8 mouse cellular contexts compared by ENCODE assay signal in genomic region chr11:116580711-116581375, GRCm38 (mm10). TPM values are rescaled to one million over a fixed set of nuclear protein-coding genes. Genes with fewer than 3 reads are reported as not detected.
A peak's percentile ranks its signal among the peaks of the same experiment; 100 is the strongest.
DNase-seq lines count a peak whose midpoint lies in the region; ATAC-seq and TF ChIP-seq lines count a peak whose summit lies in the region.

No protein-coding gene starts in this region.

- no peaks in the 10 kb centered on the region for H3K36me3 ChIP-seq in kidney, adult 2 months (ENCODE audit: control insufficient read depth, insufficient read depth, low read length)
- H3K36me3 ChIP-seq in liver, embryonic 13.5 days = peaks cover 26% of the 10 kb centered on the region
- H3K36me3 ChIP-seq in myocyte (ENCODE audit: control insufficient read depth, insufficient read depth) = no peaks in the 10 kb centered on the region

- peak; percentile 64 for ATAC-seq in activated CD4-positive, CD25-positive, alpha-beta regulatory T cell, adult 4 months
- peak; percentile 75 for ATAC-seq in liver, embryonic 13.5 days (ENCODE audit: low read depth)

- no peak for TF ChIP-seq CTCF in cortical plate, adult 2 months (IDR thresholded peaks at IDR 0.05; ENCODE audit: extremely low read depth, insufficient read depth, low read length)
- no peak for TF ChIP-seq CTCF in kidney, adult 2 months (conservative IDR thresholded peaks at IDR 0.05; ENCODE audit: insufficient read depth, insufficient read length, low read depth, low read length)

- TF ChIP-seq POLR2A in cortical plate, adult 2 months (IDR thresholded peaks at IDR 0.05; ENCODE audit: extremely low read depth, insufficient read depth, low read length) = no peak
- no peak for TF ChIP-seq POLR2A in kidney, adult 2 months (IDR thresholded peaks at IDR 0.05; ENCODE audit: low read depth, low read length)
- peak; percentile 44 for TF ChIP-seq POLR2A in myocyte (IDR thresholded peaks at IDR 0.05; ENCODE audit: insufficient read length, low read depth)

- H3K9me3 ChIP-seq in liver, embryonic 13.5 days (replicated peaks) = no peaks in the 10 kb centered on the region

- peak overlapping the region; percentile 90 for H3K4me2 ChIP-seq in liver, embryonic 13.5 days
- peak overlapping the region; percentile 98 for H3K4me2 ChIP-seq in myocyte (ENCODE audit: low read depth)

- peak overlapping the region; percentile 99 for H3K9ac ChIP-seq in liver, embryonic 13.5 days

- H3K4me1 ChIP-seq in cortical plate, adult 2 months (ENCODE audit: control insufficient read depth, insufficient read depth, low read length) = peaks cover 11% of the 10 kb centered on the region
- H3K4me1 ChIP-seq in kidney, adult 2 months (ENCODE audit: control insufficient read depth, insufficient read depth, low read length) = peaks cover 3% of the 10 kb centered on the region; the same call in 1 of the 2 replicates
- peaks cover 54% of the 10 kb centered on the region for H3K4me1 ChIP-seq in liver, embryonic 13.5 days (replicated peaks)

- DNase-seq in 3134 (ENCODE audit: extremely low read depth, insufficient read length, low spot score) = peak; percentile 73
- peak; percentile 49 for DNase-seq in gastrocnemius, postnatal 10 days
- DNase-seq in kidney, adult 2 months = peak; percentile 47
- peak; percentile 73 for DNase-seq in liver, embryonic 13.5 days
- peak; percentile 73 to 88 for DNase-seq in spleen, postnatal 4 days (ENCODE audit: low spot score in 2 of 2)

- H3K27ac ChIP-seq in cortical plate, adult 2 months (ENCODE audit: insufficient read depth, low read length) = peak overlapping the region; percentile 88
- H3K27ac ChIP-seq in kidney, adult 2 months (ENCODE audit: insufficient read depth, low read depth, low read length) = no peak overlapping the region
- H3K27ac ChIP-seq in liver, embryonic 13.5 days = peak overlapping the region; percentile 97

- peak overlapping the region; percentile 73 for H3K4me3 ChIP-seq in cortical plate, adult 2 months (ENCODE audit: insufficient read depth, low read length)
- peak overlapping the region; percentile 95 for H3K4me3 ChIP-seq in kidney, adult 2 months (ENCODE audit: insufficient read depth, low read depth, low read length)
- peak overlapping the region; percentile 98 for H3K4me3 ChIP-seq in liver, embryonic 13.5 days (replicated peaks)
- H3K4me3 ChIP-seq in myocyte = peak overlapping the region; percentile 36

- peak overlapping the region; percentile 72 for H3ac ChIP-seq in myocyte (ENCODE audit: control insufficient read depth, insufficient read length)

- WGBS in kidney, adult 2 months = 1% methylated on average over 88 of the region's 91 CpGs
- under 1% methylated on average over 87 of the region's 91 CpGs for WGBS in liver, embryonic 13.5 days (ENCODE audit: insufficient replicate concordance)

- H3K27me3 ChIP-seq in kidney, adult 2 months (replicated peaks; ENCODE audit: control insufficient read depth, insufficient read depth, low read length) = no peaks in the 10 kb centered on the region
- peaks cover 5% of the 10 kb centered on the region; the same call in 1 of the 2 replicates for H3K27me3 ChIP-seq in liver, embryonic 13.5 days
- no peaks in the 10 kb centered on the region for H3K27me3 ChIP-seq in myocyte (ENCODE audit: control insufficient read depth, insufficient read depth, insufficient read length)

- peaks cover 41% of the 10 kb centered on the region for H3K79me2 ChIP-seq in myocyte (ENCODE audit: control insufficient read depth, insufficient read depth)

TF ChIP-seq in myocyte, 11 proteins besides CTCF, POLR2A, EP300 and RAD21:
- TF ChIP-seq POLR2AphosphoS2 (IDR thresholded peaks at IDR 0.05; ENCODE audit: insufficient read length, low read depth) = no peak
- TF ChIP-seq SRF (IDR thresholded peaks at IDR 0.05; ENCODE audit: control insufficient read depth, insufficient read length, low read depth) = peak; percentile 12
- TF ChIP-seq MAX (IDR thresholded peaks at IDR 0.05; ENCODE audit: low read depth) = no peak
- peak in 1 of 3 experiments; percentile 35 for TF ChIP-seq MYOD1 (IDR thresholded peaks at IDR 0.05; ENCODE audit: control insufficient read depth in 1 of 3, insufficient read length in 2 of 3, low read depth in 2 of 3)
- peak in 1 of 3 experiments; percentile 13 for TF ChIP-seq MYOG (IDR thresholded peaks at IDR 0.05; ENCODE audit: control insufficient read depth in 1 of 3, insufficient read depth in 1 of 3, insufficient read length in 2 of 3, low read depth in 2 of 3)

RNA-seq across cellular contexts. Expression of gene Ube2o, which starts 0.4 kb away (rescaled TPM):
- 1 to 10 TPM; 2.2 TPM for polyA plus RNA-seq in activated CD4-positive, CD25-positive, alpha-beta regulatory T cell, adult 4 months (2017; shearing (Covaris generic))
- polyA plus RNA-seq in cortical plate, adult 2 months (2012; rRNA removed) = 88.6 and 90.1 TPM in 2 replicates
- 10 to 100 TPM; 20.7 to 24.9 TPM for total RNA-seq in gastrocnemius, postnatal 10 days (2021)
- 10.3 and 10.8 TPM in 2 replicates for polyA plus RNA-seq in kidney, adult 2 months (2012; rRNA removed)
- polyA plus RNA-seq in liver, embryonic 13.5 days (2015; fragmentation: Nextera tagmentation; extraction: Ambion mirVana) = 17.5 and 22.1 TPM in 2 replicates
- polyA plus RNA-seq in myocyte (2012; fragmentation: generic; extraction: Trizol) = 27.1 TPM

RNA-seq across cellular contexts. Expression of gene Aanat, which starts 5.4 kb away (rescaled TPM):
- not detected for polyA plus RNA-seq in activated CD4-positive, CD25-positive, alpha-beta regulatory T cell, adult 4 months (2017; shearing (Covaris generic))
- 1.5 and 2.3 TPM in 2 replicates for polyA plus RNA-seq in cortical plate, adult 2 months (2012; rRNA removed)
- total RNA-seq in gastrocnemius, postnatal 10 days (2021) = not detected
- polyA plus RNA-seq in kidney, adult 2 months (2012; rRNA removed) = not detected in 2 replicates
- polyA plus RNA-seq in liver, embryonic 13.5 days (2015; fragmentation: Nextera tagmentation; extraction: Ambion mirVana) = not detected in 2 replicates
- not detected for polyA plus RNA-seq in myocyte (2012; fragmentation: generic; extraction: Trizol)

RNA-seq across cellular contexts. Expression of gene Rhbdf2, which starts 46.0 kb away (rescaled TPM):
- 1 to 10 TPM; 4.9 to 5.0 TPM for polyA plus RNA-seq in activated CD4-positive, CD25-positive, alpha-beta regulatory T cell, adult 4 months (2017; shearing (Covaris generic))
- polyA plus RNA-seq in cortical plate, adult 2 months (2012; rRNA removed) = 1.8 and 2.1 TPM in 2 replicates
- 1 to 10 TPM; 5.2 to 8.4 TPM for total RNA-seq in gastrocnemius, postnatal 10 days (2021)
- polyA plus RNA-seq in kidney, adult 2 months (2012; rRNA removed) = 18.0 and 19.1 TPM in 2 replicates
- 5.8 and 6.6 TPM in 2 replicates for polyA plus RNA-seq in liver, embryonic 13.5 days (2015; fragmentation: Nextera tagmentation; extraction: Ambion mirVana)
- 16.2 TPM for polyA plus RNA-seq in myocyte (2012; fragmentation: generic; extraction: Trizol)

RNA-seq across cellular contexts. Expression of gene Sphk1, which starts 50.1 kb away (rescaled TPM):
- polyA plus RNA-seq in activated CD4-positive, CD25-positive, alpha-beta regulatory T cell, adult 4 months (2017; shearing (Covaris generic)) = not detected
- 5.3 and 7.6 TPM in 2 replicates for polyA plus RNA-seq in cortical plate, adult 2 months (2012; rRNA removed)
- total RNA-seq in gastrocnemius, postnatal 10 days (2021) = 1 to 10 TPM; 3.7 to 4.0 TPM
- polyA plus RNA-seq in kidney, adult 2 months (2012; rRNA removed) = 9.9 and 12.0 TPM in 2 replicates
- 28.5 and 32.7 TPM in 2 replicates for polyA plus RNA-seq in liver, embryonic 13.5 days (2015; fragmentation: Nextera tagmentation; extraction: Ambion mirVana)
- polyA plus RNA-seq in myocyte (2012; fragmentation: generic; extraction: Trizol) = 24.5 TPM

Comparison
In these comparisons a context has a peak if more than half of its experiments do, and no peak if none do; other contexts are left out.
1. H3K4me3 ChIP-seq: peak in every context shown above with its lines; median percentile 98 in liver, embryonic 13.5 days; 95 in kidney, adult 2 months; 73 in cortical plate, adult 2 months; 36 in myocyte.